Mouse (Mus musculus) small intestine, adult 2 months (tissue): ENCODE results near the gene Hoxc4.

Source experiments
- CTCF ChIP-seq: fragments of 200-500 bp; IDR thresholded peaks from 2 replicates; pipeline ENCODE4 v1.5.1; 2012; ENCODE audit warnings: low read depth, mild to moderate bottlenecking, control low read depth, inconsistent platforms, low read length, moderate library complexity, mixed read lengths; ENCODE audit not compliant: insufficient replicate concordance, insufficient read length; ENCODE audit errors: extremely low read depth
- POLR2A ChIP-seq: fragments of 200-500 bp; IDR thresholded peaks from 2 replicates; pipeline ENCODE4 v1.6.1; 2012; ENCODE audit warnings: low read depth, mild to moderate bottlenecking, control low read depth, inconsistent platforms, low read length, moderate library complexity

GRCm38 (mm10) chr15:103018636-103019035 lies at the start of gene Hoxc4:
- TF ChIP-seq CTCF (no peak), POLR2A (no peak)
